Mouse (Mus musculus) small intestine, adult 2 months (tissue): ENCODE measurements around the gene Ceacam1.
"Not testable (repeated sequence)": the region's sequence is repeated elsewhere in the genome, so short reads cannot be mapped to it uniquely, and the experiment has no call there.

Experiments used
- CTCF ChIP-seq: fragments of 200-500 bp; IDR thresholded peaks from 2 replicates; pipeline ENCODE4 v1.5.1; 2012; ENCODE audit warnings: low read depth, mild to moderate bottlenecking, control low read depth, inconsistent platforms, low read length, moderate library complexity, mixed read lengths; ENCODE audit not compliant: insufficient replicate concordance, insufficient read length; ENCODE audit errors: extremely low read depth
- POLR2A ChIP-seq: fragments of 200-500 bp; IDR thresholded peaks from 2 replicates; pipeline ENCODE4 v1.6.1; 2012; ENCODE audit warnings: low read depth, mild to moderate bottlenecking, control low read depth, inconsistent platforms, low read length, moderate library complexity

- TF ChIP-seq CTCF, POLR2A: not testable (repeated sequence)
These were observed 15.4 kb downstream of the Ceacam1 start for GRCm38 (mm10) chr7:25462033-25462337.
